Mouse (Mus musculus) erythroblast, embryonic 14.5 days (primary cell): ENCODE results near the gene Smim24.

Experiments
- GATA1 ChIP-seq: IDR thresholded peaks from 2 replicates; pipeline ENCODE4 v1.6.1; 2012; ENCODE audit warnings: low read length, inconsistent platforms, mixed read lengths
- TAL1 ChIP-seq: IDR thresholded peaks from 3 replicates; pipeline ENCODE4 v1.6.1; 2012; ENCODE audit warnings: low read length, inconsistent platforms, mixed read lengths

- TF ChIP-seq GATA1 (no peak), TAL1 (no peak)
These were observed 25.6 kb downstream of the Smim24 start for GRCm38 (mm10) chr10:81418216-81419070.
